Mouse (Mus musculus) liver, embryonic 11.5 days (tissue): ENCODE data around the gene Gm10668. TPM values are rescaled to one million over a fixed set of nuclear protein-coding genes. Genes with fewer than 3 reads are reported as not detected.
"Not testable (repeated sequence)": the region's sequence is repeated elsewhere in the genome, so short reads cannot be mapped to it uniquely, and the experiment has no call there.

Experiments
- ATAC-seq: fragments of 200-750 bp; cut with Nextera tagmentation; replicated peaks from 2 replicates; pipeline ENCODE4 v1.8.0; 2017; ENCODE audit warnings: moderate number of reproducible peaks, mild to moderate bottlenecking, moderate TSS enrichment, moderate library complexity; ENCODE audit not compliant: low FRiP score
- DNase-seq: peaks from one replicate; pipeline ENCODE4 v3.0.0-alpha.2; 2017; ENCODE audit warnings: low spot score
- H3K27ac ChIP-seq: fragments of 300-500 bp; sonication (generic); 2 replicates; pipeline ENCODE4 v1.5.1; 2014; ENCODE audit warnings: mild to moderate bottlenecking, low read depth, low read length, control low read depth
- H3K27me3 ChIP-seq: fragments of 300-500 bp; sonication (generic); replicated peaks from 2 replicates; pipeline ENCODE4 v1.6.1; 2014; ENCODE audit warnings: low read length, mixed read lengths; ENCODE audit not compliant: control insufficient read depth, insufficient read depth
- H3K36me3 ChIP-seq: fragments of 300-500 bp; sonication (generic); 2 replicates; pipeline ENCODE4 v1.6.1; 2014; ENCODE audit warnings: mild to moderate bottlenecking, low read length, moderate library complexity, mixed read lengths; ENCODE audit not compliant: control insufficient read depth, insufficient read depth
- H3K4me1 ChIP-seq: fragments of 300-500 bp; sonication (generic); replicated peaks from 2 replicates; pipeline ENCODE4 v1.6.1; 2014; ENCODE audit warnings: low read length, mixed read lengths; ENCODE audit not compliant: control insufficient read depth, insufficient read depth
- H3K4me2 ChIP-seq: fragments of 300-500 bp; sonication (generic); 2 replicates; pipeline ENCODE4 v1.6.1; 2014; ENCODE audit warnings: mild to moderate bottlenecking, control low read depth, moderate library complexity
- H3K4me3 ChIP-seq: fragments of 300-500 bp; sonication (generic); 2 replicates; pipeline ENCODE4 v1.5.1; 2014; ENCODE audit warnings: low read depth, low read length, control low read depth
- H3K9ac ChIP-seq: fragments of 300-500 bp; sonication (generic); 2 replicates; pipeline ENCODE4 v1.6.1; 2014; ENCODE audit warnings: low read depth, low read length, control low read depth
- H3K9me3 ChIP-seq: fragments of 300-500 bp; sonication (generic); 2 replicates; pipeline ENCODE4 v1.6.1; 2016; ENCODE audit warnings: low read length, inconsistent platforms, mixed read lengths; ENCODE audit not compliant: control insufficient read depth
- whole genome bisulfite sequencing: fragments of 180-500 bp; shearing (Covaris S2); extraction: QIAGEN DNeasy Blood & Tissue Kit; methylation state at CpG from one replicate; pipeline ENCODE4 v1.1.7; 2014; 5-methylcytosine and 5-hydroxymethylcytosine counted together
- polyA plus RNA-seq: library from polyadenylated mRNA; unstranded; fragments of >200 nt; fragmentation: Nextera tagmentation; extraction: Ambion mirVana; gene quantifications from 2 replicates; pipeline ENCODE4 v1.2.1, GENCODE M21; 2014

The Gm10668 gene
- not detected in 2 replicates for polyA plus RNA-seq

- not testable (repeated sequence) for H3K9ac ChIP-seq, H3K36me3 ChIP-seq, H3K27ac ChIP-seq, DNase-seq, H3K4me3 ChIP-seq, H3K27me3 ChIP-seq, H3K4me1 ChIP-seq, H3K9me3 ChIP-seq, ATAC-seq, H3K4me2 ChIP-seq
- no CpG with 5 or more reads among the region's 1 CpGs for WGBS
Measured at GRCm38 (mm10) chr7:20730524-20730923, at the start of gene Gm10668. TSS of gene Gm10668 (minus strand) at chr7:20730624.

DNA sequence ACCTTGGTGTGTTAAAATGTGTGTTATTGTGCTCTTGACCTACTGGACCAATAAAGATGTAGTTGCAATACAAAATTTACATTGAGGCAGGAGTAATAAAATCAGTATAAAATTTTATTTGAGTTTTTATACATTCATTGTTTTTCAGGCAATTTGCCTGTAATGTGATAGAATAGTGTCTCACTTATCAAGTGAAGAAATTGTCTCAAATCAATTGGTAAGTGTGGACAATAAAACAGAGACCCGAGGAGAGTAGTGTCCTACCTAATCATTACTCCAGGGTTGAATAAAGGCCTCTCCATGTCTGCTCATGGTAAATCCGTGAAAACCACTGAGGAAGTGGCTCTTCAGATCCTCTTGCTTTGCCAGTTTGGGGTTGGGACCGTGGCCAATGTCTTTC lies 40.5 kb upstream of the Gm10668 start, which contains the start of gene Vmn1r112:
Gene Vmn1r112 (plus strand): TSS at position 301 of the 400 bp plus-strand sequence.
- H3K4me3 ChIP-seq, DNase-seq, H3K9me3 ChIP-seq, H3K36me3 ChIP-seq, H3K4me1 ChIP-seq, H3K27me3 ChIP-seq, H3K9ac ChIP-seq, H3K4me2 ChIP-seq, H3K27ac ChIP-seq, ATAC-seq: not testable (repeated sequence)
- no CpG with 5 or more reads among the region's 3 CpGs for WGBS

DNA sequence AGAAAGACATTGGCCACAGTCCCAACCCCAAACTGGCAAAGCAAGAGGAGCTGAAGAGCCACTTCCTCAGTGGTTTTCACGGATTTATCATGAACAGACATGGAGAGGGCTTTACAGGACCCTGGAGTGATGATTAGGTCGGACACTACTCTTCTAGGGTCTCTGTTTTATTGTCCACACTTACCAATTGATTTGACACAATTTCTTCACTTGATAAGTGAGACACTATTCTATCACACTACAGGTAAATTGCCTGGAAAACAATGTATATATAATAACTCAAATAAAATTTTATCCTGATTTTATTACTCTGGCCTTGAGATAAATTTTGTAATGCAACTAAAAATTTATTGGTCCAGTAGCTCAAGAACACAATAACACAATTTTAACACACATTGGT lies 27.3 kb downstream of the Gm10668 start, which contains the start of gene Vmn1r111:
Gene Vmn1r111 (minus strand): TSS at position 101 of the 400 bp plus-strand sequence.
- DNase-seq, H3K9ac ChIP-seq, H3K4me1 ChIP-seq, H3K36me3 ChIP-seq, H3K4me2 ChIP-seq, ATAC-seq, H3K27ac ChIP-seq, H3K9me3 ChIP-seq, H3K4me3 ChIP-seq, H3K27me3 ChIP-seq: not testable (repeated sequence)
- no CpG with 5 or more reads among the region's 2 CpGs for WGBS

Other genes starting within 250 kb of the Gm10668 start
- not detected in 2 replicates for gene Vmn1r103, start 220.1 kb downstream of the Gm10668 start, polyA plus RNA-seq
- gene Vmn1r104, start 196.8 kb downstream of the Gm10668 start, polyA plus RNA-seq, result not detected in 2 replicates
- gene Gm5726, start 184.9 kb downstream of the Gm10668 start, polyA plus RNA-seq, result not detected in 2 replicates
- gene Gm4141, start 154.4 kb downstream of the Gm10668 start, polyA plus RNA-seq, result not detected in 2 replicates
- gene Gm4513, start 131.6 kb downstream of the Gm10668 start, polyA plus RNA-seq, result not detected in 2 replicates
- not detected in 2 replicates for gene Vmn1r107, start 61.7 kb downstream of the Gm10668 start, polyA plus RNA-seq
- gene Vmn1r111, start 27.4 kb downstream of the Gm10668 start, polyA plus RNA-seq, result not detected in 2 replicates
- gene Vmn1r112, start 40.6 kb upstream of the Gm10668 start, polyA plus RNA-seq, result not detected in 2 replicates
- gene Vmn1r113, start 56.7 kb upstream of the Gm10668 start, polyA plus RNA-seq, result not detected in 2 replicates
- not detected in 2 replicates for gene Vmn1r114, start 81.6 kb upstream of the Gm10668 start, polyA plus RNA-seq
- gene Vmn1r115, start 114.4 kb upstream of the Gm10668 start, polyA plus RNA-seq, result not detected in 2 replicates
- gene Vmn1r116, start 141.6 kb upstream of the Gm10668 start, polyA plus RNA-seq, result not detected in 2 replicates
- gene Vmn1r117, start 153.5 kb upstream of the Gm10668 start, polyA plus RNA-seq, result not detected in 2 replicates
- not detected in 2 replicates for gene Vmn1r118, start 181.7 kb upstream of the Gm10668 start, polyA plus RNA-seq